Mouse (Mus musculus): ENCODE measurements around the gene Glud1.

Gene Glud1

DNA sequence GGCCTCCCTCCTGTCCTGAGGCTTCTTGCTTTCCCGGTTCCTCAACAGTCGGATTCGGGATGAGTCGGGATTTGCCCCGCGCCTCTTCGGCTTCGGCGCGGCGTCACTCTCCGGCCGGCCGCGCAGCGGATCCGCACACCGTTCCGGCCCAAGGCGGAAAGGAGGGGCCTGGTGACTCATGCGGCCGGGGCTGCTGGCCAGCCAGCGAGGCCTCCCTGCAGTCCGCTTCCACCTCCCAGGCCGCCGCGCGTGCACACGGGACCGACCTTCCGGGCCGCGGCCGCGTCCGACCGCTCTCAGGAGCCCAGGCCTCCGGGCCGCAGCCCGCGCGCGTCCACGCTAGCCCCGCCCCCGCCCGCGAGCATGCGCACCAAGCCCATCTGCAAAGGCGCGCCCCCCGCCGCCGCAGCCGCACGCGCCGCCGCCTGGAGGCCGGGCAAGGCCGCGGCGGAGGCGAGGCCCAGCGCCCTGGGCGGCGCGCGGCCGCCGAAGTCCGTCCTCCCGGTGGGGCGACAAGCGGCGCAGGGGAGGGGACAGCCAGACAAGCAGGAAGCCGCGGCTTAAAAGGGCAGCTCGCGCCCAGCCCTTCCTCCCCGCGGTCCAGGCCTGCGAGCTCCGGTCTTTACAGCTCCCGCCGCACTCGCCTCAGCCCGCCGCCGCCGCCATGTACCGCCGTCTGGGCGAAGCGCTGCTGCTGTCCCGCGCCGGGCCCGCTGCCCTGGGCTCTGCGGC is at the start of gene Glud1, which contains the start of gene Shld2:
TSS of gene Glud1 (plus strand) at position 494 of the 732 bp plus-strand sequence.
TSS of gene Shld2 (minus strand) at position 260 of the 732 bp plus-strand sequence.
- peak; percentile 97 for DNase-seq (ENCODE audit: low spot score)

DNA sequence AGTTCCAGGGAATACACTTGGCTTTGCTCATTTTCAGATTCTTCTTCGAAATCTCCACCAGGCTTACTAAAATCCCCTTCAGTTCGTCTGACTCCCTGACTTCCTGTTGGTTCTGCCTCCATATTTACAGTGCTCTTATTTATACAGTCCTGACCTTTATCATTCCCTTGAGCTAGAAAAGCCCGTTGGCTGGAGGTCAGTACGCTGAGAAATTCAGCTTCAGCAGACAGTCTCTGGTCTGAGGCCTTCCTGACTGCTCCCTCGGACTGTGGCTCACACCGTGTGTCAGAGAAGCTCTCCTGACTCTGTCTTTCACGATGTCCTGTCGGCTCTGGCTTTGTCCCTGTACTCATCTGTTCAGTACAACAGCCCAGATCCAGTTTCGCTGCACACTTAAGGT is 42.5 kb upstream of the Glud1 start:
- DNase-seq (ENCODE audit: low spot score), result no peak

DNA sequence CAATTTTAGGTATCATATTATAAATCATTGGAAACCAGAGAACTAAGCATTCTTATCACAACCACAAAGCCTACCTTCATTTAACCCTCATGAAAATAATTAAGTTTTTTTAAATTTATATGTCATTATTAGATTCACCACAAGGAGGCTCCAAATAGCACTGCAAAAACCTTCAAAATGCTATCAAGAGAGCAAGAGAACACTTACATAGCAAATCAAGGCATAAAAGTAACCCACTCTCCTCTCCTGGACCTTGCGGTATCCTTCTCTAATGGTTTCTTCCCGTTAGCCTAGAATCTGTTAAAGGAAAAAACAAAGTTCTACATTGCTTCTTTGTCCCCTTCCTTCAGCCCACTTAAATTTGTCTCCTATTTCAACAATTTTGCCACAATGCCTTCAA is 37.2 kb upstream of the Glud1 start:
- no peak for DNase-seq (ENCODE audit: low spot score)

DNA sequence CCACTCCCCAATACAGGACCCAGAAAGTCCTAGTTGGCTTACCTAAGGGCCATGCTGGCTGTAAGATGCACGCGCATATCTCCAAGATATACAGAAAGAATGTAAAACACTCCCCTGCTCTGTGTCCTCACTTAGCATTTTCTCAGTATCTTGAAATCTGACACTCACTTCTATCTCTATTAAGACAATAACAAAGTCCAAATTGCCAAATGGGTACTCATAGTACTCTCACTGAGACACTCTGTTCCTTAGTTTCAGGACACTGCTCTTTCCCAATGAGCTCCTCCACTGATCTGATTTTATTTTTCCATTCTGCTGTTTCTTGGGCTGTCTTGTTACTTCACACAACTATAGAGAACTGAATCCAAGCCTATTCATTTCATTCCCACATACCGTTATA is 36.4 kb upstream of the Glud1 start:
- DNase-seq (ENCODE audit: low spot score), result no peak

DNA sequence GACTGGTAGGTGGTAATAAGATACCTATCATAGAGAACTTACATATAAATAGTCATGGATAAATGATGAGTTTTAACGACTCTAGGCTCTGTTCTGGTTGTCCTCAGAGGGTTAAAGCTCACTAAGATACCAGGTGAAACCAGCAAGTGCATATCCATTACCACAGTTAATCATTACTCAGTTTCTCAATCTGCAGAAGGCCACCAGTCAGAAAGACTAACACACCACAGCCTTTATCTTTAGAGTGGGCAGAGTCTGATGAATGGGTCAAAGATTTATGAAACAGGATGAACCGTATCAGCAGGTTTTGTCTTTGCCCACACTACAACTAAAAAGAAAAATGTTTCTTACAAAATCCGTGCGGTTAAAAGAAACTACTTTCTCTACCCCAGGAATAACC is 35.3 kb upstream of the Glud1 start:
- DNase-seq (ENCODE audit: low spot score), result no peak

DNA sequence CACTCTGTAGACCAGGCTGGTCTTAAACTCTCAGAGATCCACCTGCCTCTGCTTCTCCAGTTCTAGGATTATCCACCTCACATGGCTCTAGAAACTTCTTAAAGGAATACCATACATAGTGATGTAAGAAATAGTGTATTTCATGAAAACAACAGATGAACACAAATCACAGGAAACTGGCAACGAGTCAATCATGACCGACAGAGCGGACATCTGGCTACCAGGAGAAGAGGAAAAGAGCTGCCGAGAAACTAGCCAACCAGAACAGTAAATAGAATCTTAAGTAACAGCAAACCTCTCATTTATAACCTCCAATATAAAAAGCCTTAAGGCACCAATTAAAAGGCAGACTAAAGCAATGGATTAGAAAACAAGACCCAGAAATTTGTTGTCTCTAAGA is 30.8 kb upstream of the Glud1 start:
- no peak for DNase-seq (ENCODE audit: low spot score)

DNA sequence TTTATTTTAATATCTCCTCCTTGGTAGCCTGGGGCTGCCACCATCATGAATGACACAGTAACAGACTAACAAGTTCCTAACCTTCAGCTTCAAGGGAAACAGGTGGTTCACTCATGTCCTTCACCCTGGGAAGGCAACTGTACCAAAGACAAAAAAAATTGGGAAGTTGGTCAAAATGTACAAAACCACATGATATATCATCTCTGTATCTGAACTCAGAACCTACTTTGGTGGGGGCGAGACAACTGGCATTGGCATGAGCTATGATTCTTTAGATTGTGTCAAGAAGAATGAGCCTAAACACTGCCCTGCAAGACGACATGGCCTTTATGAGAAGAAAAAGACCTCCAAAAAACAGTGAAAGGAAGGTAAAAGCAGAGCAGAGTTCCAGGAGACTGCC is 29.7 kb upstream of the Glud1 start:
- DNase-seq (ENCODE audit: low spot score), result no peak

DNA sequence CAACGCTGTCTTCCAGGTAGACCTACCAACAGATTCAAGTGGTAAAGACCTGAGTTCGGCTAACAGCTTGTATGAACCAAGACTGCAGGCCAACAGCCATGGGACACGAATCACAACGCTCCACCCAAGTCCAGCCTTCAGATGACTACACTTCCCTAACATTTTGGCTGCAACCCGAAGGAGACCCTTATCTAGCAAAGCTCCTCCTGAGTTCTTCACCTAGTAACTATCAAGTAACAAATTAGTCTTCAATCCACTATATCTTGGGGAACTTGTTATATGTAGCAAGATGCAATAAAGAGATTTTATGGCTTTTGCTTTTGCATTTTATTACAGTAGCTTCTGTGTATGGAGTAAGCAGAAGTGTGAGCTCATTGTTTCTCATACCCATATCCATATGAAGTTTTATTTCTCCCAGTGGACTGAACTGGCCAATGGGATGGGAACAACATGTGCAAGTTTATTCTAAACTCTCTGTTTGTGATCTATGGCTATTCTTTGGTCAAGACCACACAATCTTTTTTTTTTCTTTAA is 28.7 kb upstream of the Glud1 start:
- no peak for DNase-seq (ENCODE audit: low spot score)

DNA sequence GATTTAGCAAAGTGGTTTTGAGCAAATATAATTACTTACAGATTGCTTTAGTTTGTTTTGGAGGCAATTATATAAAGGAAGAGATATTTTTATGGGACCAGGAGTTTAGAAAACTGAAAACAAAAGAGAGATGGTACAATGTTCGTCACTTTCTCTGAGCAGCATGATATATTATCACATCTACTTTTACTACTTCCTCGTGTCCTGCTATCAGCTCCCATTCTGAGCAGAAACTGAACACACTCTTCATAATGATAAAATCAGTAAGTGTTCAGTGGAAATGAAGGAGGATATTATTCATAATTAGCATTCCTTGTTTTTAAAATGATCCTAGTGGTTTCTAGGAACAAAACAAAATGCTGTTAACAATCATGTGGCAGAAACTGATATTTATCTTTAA is 22.1 kb upstream of the Glud1 start:
- no peak for DNase-seq (ENCODE audit: low spot score)

DNA sequence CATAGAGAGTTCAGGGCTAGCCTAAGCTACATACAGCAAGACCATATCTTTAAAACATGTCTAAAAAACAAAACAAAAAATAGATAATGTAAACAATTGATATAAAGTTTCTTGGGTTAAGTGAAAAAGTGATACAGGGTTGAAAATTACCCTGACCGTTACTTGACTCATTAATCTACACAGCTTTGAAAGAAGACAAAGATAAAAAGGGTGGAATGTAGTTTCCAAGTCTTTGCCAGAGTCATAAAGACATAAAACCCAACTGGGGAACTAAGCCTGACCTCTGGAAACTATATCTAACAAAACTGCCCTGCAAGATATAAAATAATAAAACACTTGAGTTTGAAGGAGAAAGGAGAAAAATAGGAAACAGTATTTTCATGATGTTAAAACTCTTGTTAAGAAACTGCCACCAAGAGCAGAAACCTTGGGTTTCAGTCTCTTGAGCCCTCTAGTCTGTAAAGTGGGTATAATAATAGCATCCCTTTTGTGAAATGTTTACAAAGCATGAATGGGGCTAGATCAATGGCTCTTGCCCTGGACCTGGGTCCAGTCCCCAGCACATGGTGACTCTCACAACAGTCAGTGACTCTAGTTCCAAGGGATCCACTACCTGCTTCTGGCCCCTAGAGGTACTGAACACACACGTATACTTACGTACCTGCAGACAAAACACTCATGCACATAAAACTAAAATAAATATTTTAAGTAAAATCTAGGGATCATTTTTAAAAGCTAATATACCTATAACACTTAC is 21.1 kb upstream of the Glud1 start:
- DNase-seq (ENCODE audit: low spot score), result no peak

DNA sequence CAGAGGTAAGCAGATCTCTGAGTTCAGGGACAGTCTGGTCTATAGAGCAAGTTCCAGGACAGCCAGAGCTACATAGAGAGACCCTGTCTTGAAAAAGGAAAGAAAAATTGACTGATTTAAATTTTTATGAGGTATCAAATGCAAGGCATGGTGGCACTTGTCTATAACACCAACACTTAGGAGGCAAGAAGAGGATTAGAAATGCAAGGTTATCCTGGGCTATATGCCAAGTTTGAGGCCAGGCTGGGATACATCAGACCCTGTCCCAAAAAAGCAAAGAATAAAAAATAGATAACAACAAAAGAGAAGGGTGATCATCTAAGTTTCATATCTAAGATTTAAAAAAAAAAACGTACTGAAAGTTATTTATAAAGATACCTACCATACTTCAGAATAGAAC is 20.3 kb upstream of the Glud1 start:
- no peak for DNase-seq (ENCODE audit: low spot score)

DNA sequence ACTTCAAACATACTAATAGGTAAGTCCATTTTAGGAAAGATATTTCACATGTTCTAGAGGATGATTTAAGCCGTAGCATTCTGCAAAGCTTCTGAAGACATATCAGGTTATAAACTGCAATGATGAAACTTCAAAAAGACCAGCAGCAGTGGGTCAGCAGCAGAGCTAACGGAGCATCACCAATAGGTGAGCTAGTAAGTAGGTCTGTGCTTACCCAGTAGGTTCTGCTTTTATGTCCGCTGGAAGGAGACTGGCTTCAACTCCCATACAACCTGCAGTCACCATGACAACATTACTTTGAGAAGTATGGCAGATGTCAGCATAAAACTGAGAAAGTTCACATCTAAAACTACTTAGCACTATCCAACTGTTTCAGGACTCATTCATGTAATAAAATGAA is 16.9 kb upstream of the Glud1 start:
- DNase-seq (ENCODE audit: low spot score), result no peak

DNA sequence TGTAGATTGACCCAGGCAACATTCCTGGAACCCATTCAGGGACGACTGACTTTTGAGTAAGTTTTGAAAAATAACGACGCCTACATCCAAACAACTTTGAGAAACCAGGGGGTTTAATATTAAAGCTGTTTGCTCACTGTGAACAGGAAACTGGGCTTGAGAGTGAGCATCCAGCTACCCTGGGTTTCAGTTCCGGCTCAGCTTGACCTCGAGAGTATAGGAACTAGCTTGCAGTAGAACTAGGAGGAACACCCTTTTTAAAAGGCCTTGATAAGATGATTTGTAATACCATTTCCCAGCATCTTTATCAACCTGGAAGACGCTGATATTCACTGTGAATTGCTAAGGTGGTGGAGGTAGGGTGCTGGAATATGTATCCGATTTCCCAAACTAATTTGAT is 14.2 kb upstream of the Glud1 start:
- no peak for DNase-seq (ENCODE audit: low spot score)

DNA sequence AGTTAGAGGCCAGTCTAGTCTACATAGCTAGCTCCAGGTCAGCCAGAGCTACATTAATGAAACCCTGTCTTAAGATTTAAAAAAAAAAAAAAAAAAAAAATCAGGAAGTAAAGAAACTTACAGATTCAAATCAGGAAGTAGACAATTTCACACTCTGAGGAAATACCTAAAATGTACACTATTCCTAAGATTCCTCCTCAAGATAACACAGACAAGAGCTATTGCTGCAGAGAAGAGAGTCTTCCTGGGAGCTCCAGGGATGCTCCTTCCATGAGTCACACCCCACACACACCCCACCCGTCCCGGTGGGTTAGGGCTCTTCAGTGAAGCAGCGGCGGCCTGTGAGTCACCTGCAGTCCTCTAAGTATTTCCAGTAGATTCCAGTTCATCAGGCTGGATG is 13.5 kb upstream of the Glud1 start:
- DNase-seq (ENCODE audit: low spot score), result no peak

DNA sequence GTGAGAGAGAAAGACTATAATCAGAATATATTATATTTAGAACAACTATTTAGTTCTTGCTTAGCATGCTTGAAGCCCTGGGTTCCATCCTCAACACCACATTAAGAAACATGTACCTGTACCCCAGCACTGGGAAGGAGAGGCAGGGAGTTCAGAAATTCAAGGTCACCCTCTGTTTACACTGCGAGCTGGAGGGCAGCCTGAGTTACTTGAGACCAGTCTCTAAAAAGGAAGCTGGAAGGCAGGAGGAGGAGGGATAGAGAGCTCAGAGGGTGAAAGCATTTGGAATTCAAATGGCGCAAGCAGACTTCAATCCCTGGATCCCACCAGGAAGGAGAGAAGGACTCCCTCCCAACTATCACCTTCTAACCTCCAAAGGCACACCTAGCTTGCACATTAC is 12.9 kb upstream of the Glud1 start:
- DNase-seq (ENCODE audit: low spot score), result peak; percentile 22

DNA sequence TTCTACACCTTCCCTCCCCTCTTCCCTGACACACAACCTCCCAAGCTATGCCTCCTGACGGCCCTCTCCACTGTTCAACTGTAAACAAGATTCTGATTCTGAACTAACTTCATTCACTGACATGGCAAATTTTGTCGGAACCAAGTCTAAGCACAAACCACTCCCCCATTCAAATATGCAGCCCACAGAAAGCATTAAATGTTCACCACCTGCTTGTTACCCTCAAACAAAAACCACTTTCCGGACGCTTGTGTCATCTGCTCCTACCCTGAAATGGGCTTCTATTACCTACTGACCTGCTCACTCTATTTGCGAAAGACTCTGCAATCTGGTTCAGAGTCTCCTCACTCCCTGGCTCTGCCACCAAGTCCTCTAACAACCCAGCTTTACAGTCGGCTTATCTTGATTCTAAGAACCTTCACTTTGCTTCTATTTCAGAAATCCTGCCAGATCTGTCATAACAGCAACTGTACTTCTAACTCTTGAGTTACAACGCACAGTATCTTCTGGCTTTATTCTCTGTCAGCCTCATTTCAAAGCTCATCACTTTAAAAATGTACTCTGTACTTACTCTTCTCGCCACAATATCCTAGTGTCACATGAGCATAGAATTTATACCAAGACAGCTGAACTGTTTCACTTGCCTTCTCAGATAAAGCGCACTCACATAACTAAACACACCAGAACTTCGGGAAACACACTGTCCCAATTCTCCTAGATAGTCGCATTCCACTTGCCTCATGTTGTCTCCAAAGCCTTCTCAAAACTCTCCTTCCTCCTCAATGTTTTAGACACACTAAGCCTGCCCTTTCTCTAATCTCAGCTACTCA is 11.4 kb upstream of the Glud1 start:
- DNase-seq (ENCODE audit: low spot score), result no peak

DNA sequence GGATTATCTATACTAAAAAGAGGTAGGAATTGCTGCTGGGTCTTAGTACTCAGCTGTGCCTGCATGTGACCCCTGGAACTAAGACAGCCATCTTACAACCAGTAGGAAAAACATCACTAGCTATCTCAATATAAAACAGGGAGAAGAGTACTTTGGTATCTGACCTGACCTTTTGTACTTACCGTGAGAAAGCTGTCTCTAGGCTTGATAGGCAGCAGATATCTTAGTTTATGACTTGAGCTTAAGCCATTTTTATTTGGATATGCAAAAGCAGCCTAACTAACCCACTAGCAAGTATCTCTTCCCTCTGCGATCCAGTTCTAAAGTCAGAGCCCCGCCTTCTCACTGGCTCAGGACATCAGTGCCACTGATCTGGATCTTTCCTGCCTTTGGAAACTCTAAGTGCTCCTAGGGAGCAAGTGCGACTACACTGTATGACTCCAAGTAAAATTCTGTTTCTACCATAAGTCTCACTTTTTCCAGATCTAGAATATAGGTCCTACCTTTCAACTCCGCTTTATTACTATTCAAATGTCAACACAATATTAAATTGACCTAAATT is 7.8 kb upstream of the Glud1 start:
- no peak for DNase-seq (ENCODE audit: low spot score)

DNA sequence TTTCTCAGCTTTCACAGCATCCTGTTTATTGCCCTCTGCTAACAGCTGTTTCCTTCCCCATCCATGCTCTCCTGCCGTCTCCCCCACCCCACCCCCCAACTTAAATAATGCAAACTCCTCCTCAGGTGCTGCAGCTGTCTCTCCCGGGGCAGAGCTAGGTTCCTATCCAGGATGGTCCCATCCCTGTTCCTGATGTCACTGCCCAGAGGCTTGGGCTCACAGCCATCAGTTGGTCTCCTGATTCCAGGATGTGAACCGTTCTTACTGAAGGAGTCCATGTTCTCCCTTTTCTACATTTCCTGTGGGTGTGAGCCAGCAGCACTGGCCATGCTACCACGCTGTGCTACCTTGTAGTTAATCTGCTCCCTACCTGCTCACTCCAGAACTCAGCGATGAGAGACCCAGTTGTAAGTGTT is 7.3 kb upstream of the Glud1 start:
- no peak for DNase-seq (ENCODE audit: low spot score)

DNA sequence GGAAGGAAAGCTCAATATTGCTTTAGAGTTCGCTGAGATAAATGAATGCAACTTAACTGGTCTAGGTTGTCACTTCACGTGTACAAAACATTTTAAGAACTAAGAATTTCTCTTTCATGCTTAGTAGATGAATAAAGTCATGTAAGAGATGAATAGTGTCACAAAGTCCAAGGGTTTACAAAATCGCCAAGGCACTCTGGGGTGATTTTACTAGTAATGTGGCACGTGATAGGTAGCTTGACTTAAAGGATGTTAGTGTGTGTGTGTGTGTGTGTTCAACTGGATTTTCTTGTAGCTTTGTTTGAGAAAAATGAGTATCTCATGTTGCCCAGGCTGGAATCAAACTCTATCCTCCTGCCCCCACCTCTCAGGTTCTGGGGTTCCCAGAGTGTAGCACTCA is 1.3 kb upstream of the Glud1 start:
- no peak for DNase-seq (ENCODE audit: low spot score)

DNA sequence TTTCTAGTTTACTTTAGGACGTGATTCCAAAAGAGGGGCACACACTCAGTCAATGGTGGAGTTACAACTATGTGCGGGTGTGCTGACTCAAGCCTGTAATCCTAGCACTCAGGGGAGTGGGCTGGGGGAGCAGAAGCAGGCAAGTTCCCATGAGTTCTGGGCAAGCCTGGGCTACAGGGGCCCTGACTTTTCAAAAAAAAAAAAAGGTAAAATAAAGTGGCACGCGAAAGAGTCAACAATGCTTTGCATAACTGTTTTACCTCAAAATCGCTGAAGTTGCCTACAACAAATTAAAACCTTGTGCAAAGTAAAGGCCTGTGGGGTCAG is 657 bp upstream of the Glud1 start:
- no peak for DNase-seq (ENCODE audit: low spot score)

DNA sequence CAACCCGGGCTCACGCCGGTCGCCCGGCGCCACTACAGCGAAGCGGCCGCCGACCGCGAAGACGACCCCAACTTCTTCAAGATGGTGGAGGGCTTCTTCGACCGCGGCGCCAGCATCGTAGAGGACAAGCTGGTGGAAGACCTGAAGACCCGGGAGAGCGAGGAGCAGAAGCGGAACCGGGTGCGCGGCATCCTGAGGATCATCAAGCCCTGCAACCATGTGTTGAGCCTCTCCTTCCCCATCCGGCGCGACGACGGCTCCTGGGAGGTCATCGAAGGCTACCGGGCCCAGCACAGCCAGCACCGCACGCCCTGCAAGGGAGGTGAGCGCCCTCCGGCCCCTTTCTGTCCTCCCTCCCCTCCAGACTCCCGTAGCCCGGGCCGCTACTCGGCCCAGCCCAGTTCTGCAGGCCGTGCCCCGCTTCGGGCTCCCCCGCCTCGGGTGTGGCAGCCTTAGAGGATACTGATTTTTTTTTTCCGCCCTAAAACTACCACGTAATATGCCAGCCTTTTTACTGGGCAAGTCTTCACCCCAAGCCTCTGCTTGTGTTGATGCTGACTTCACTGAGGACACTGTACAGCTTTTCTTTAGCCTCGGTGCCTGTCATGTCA is 599 bp downstream of the Glud1 start:
- peak; percentile 37 for DNase-seq (ENCODE audit: low spot score)

DNA sequence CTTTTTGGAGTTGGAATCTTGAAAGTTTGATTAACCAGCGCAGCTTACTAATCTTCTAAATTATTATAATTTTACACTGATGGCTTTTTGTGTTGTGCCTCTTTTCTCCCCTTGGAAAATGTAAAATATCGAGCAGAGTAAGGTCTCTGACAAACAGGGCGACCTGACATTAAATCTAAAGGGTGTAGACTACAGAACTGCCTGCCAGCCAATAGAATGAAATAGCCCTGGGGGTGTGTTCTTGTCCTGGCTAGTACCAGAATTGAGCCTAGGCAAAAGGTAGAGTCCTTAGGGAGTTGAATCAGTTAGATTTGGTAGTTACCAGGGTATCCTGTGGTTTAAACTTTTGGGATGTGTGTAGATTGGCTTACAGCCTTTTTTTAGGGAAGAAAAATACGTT is 1.2 kb downstream of the Glud1 start:
- no peak for DNase-seq (ENCODE audit: low spot score)
